Mouse (Mus musculus): Measurements from ENCODE around the gene Cdc42bpa.

The Cdc42bpa gene

GRCm38 (mm10) chr1:180183525-180184159 lies 223.4 kb downstream of the Cdc42bpa start:
- ATAC-seq (ENCODE audit: insufficient number of reproducible peaks, low FRiP score, low TSS enrichment) = no peak

GRCm38 (mm10) chr1:180184768-180185167 lies 224.5 kb downstream of the Cdc42bpa start:
- ATAC-seq (ENCODE audit: insufficient number of reproducible peaks, low FRiP score, low TSS enrichment) = no peak

GRCm38 (mm10) chr1:180185877-180186276 lies 225.6 kb downstream of the Cdc42bpa start:
- 0 out of 2 replicates have a peak, but pooled peaks have one; percentile 13 for ATAC-seq (ENCODE audit: insufficient number of reproducible peaks, low FRiP score, low TSS enrichment)

GRCm38 (mm10) chr1:180186371-180186770 lies 226.1 kb downstream of the Cdc42bpa start:
- no peak for ATAC-seq (ENCODE audit: insufficient number of reproducible peaks, low FRiP score, low TSS enrichment)

GRCm38 (mm10) chr1:180188951-180189350 lies 228.7 kb downstream of the Cdc42bpa start:
- ATAC-seq (ENCODE audit: insufficient number of reproducible peaks, low FRiP score, low TSS enrichment) = no peak

GRCm38 (mm10) chr1:180191112-180191511 lies 230.8 kb downstream of the Cdc42bpa start:
- ATAC-seq (ENCODE audit: insufficient number of reproducible peaks, low FRiP score, low TSS enrichment) = no peak

GRCm38 (mm10) chr1:180191651-180192220 lies 231.5 kb downstream of the Cdc42bpa start:
- ATAC-seq (ENCODE audit: insufficient number of reproducible peaks, low FRiP score, low TSS enrichment) = no peak

- ATAC-seq (ENCODE audit: insufficient number of reproducible peaks, low FRiP score, low TSS enrichment) = no peak
Measured at GRCm38 (mm10) chr1:180192866-180193265, 232.6 kb downstream of the Cdc42bpa start.

GRCm38 (mm10) chr1:180193391-180193935 lies 233.2 kb downstream of the Cdc42bpa start:
- no peak for ATAC-seq (ENCODE audit: insufficient number of reproducible peaks, low FRiP score, low TSS enrichment)

- no peak for ATAC-seq (ENCODE audit: insufficient number of reproducible peaks, low FRiP score, low TSS enrichment)
Measured at GRCm38 (mm10) chr1:180194048-180194447, 233.8 kb downstream of the Cdc42bpa start.

- peak; percentile 22 for ATAC-seq (ENCODE audit: insufficient number of reproducible peaks, low FRiP score, low TSS enrichment)
Measured at GRCm38 (mm10) chr1:180194781-180195471, 234.7 kb downstream of the Cdc42bpa start.

- ATAC-seq (ENCODE audit: insufficient number of reproducible peaks, low FRiP score, low TSS enrichment) = peak; percentile 98
Measured at GRCm38 (mm10) chr1:180195703-180196381, 235.6 kb downstream of the Cdc42bpa start.

GRCm38 (mm10) chr1:180196508-180196907 lies 236.2 kb downstream of the Cdc42bpa start:
- ATAC-seq (ENCODE audit: insufficient number of reproducible peaks, low FRiP score, low TSS enrichment) = no peak

- ATAC-seq (ENCODE audit: insufficient number of reproducible peaks, low FRiP score, low TSS enrichment) = no peak
Measured at GRCm38 (mm10) chr1:180197956-180198355, 237.7 kb downstream of the Cdc42bpa start.

GRCm38 (mm10) chr1:180198959-180199714 lies 238.9 kb downstream of the Cdc42bpa start, which contains the start of gene Coq8a:
Gene Coq8a, minus strand, starts transcription at chr1:180199602.
- ATAC-seq (ENCODE audit: insufficient number of reproducible peaks, low FRiP score, low TSS enrichment) = no peak

GRCm38 (mm10) chr1:180199715-180200050 lies 239.4 kb downstream of the Cdc42bpa start:
- no peak for ATAC-seq (ENCODE audit: insufficient number of reproducible peaks, low FRiP score, low TSS enrichment)

GRCm38 (mm10) chr1:180200722-180201121 lies 240.4 kb downstream of the Cdc42bpa start:
- ATAC-seq (ENCODE audit: insufficient number of reproducible peaks, low FRiP score, low TSS enrichment) = no peak

- no peak for ATAC-seq (ENCODE audit: insufficient number of reproducible peaks, low FRiP score, low TSS enrichment)
Measured at GRCm38 (mm10) chr1:180208370-180208769, 248.1 kb downstream of the Cdc42bpa start.

GRCm38 (mm10) chr1:180210031-180210432 lies 249.8 kb downstream of the Cdc42bpa start:
- ATAC-seq (ENCODE audit: insufficient number of reproducible peaks, low FRiP score, low TSS enrichment) = 0 out of 2 replicates have a peak, but pooled peaks have one; percentile 67

GRCm38 (mm10) chr1:180210781-180211271 lies 250.6 kb downstream of the Cdc42bpa start:
- no peak for ATAC-seq (ENCODE audit: insufficient number of reproducible peaks, low FRiP score, low TSS enrichment)

Measured in cerebellum, adult (tissue).